Mouse (Mus musculus) bone marrow, adult 2 months (tissue): ENCODE results near the gene Tmtc2.

ENCODE experiments used
- CTCF ChIP-seq: fragments of 200-500 bp; IDR thresholded peaks from 2 replicates; pipeline ENCODE4 v1.5.1; 2011; ENCODE audit warnings: low read length, control low read depth; ENCODE audit not compliant: control insufficient read depth, insufficient read depth
- POLR2A ChIP-seq: fragments of 200-500 bp; IDR thresholded peaks from 2 replicates; pipeline ENCODE4 v1.6.1; 2011; ENCODE audit warnings: low read depth, mild to moderate bottlenecking, control low read depth, low read length, borderline replicate concordance; ENCODE audit not compliant: control insufficient read depth

GRCm38 (mm10) chr10:105430232-105430631, 144.0 kb downstream of the Tmtc2 start:
- no peak for TF ChIP-seq CTCF
- no peak for TF ChIP-seq POLR2A
